Mouse (Mus musculus) testis, adult 2 months (tissue): ENCODE measurements around the gene Top1.

Experiments
- CTCF ChIP-seq: fragments of 200-500 bp; IDR thresholded peaks from 2 replicates; pipeline ENCODE4 v1.5.1; 2012; ENCODE audit warnings: low read depth, mild to moderate bottlenecking, inconsistent platforms, low read length, moderate library complexity; ENCODE audit not compliant: control insufficient read depth, insufficient read depth, insufficient replicate concordance
- POLR2A ChIP-seq: fragments of 200-500 bp; IDR thresholded peaks from 2 replicates; pipeline ENCODE4 v1.6.1; 2012; ENCODE audit warnings: low read depth, mild to moderate bottlenecking, inconsistent platforms, low read length, moderate library complexity; ENCODE audit not compliant: control insufficient read depth

GRCm38 (mm10) chr2:160639911-160640717, 5.6 kb upstream of the Top1 start:
- TF ChIP-seq CTCF (no peak), POLR2A (no peak)
